Mouse (Mus musculus) myocyte (in vitro differentiated cells): ENCODE measurements around the gene Mettl7b. TPM values are rescaled to one million over a fixed set of nuclear protein-coding genes. Genes with fewer than 3 reads are reported as not detected.
"Not testable (repeated sequence)": the region's sequence is repeated elsewhere in the genome, so short reads cannot be mapped to it uniquely, and the experiment has no call there.

Source experiments
- H3K27me3 ChIP-seq: one replicate; pipeline ENCODE4 v1.6.1; 2011; ENCODE audit not compliant: control insufficient read depth, insufficient read depth, insufficient read length
- H3K36me3 ChIP-seq: one replicate; pipeline ENCODE4 v1.6.1; 2011; ENCODE audit not compliant: control insufficient read depth, insufficient read depth
- H3K4me2 ChIP-seq: one replicate; pipeline ENCODE4 v1.6.1; 2011; ENCODE audit warnings: low read depth, control low read depth
- H3K4me3 ChIP-seq: one replicate; pipeline ENCODE4 v1.5.1; 2011; ENCODE audit warnings: mild to moderate bottlenecking, control low read depth, moderate library complexity
- H3K79me2 ChIP-seq: one replicate; pipeline ENCODE4 v1.6.1; 2011; ENCODE audit not compliant: control insufficient read depth, insufficient read depth
- H3ac ChIP-seq: one replicate; pipeline ENCODE4 v1.6.1; 2011; ENCODE audit not compliant: control insufficient read depth, insufficient read length
- CEBPB ChIP-seq: IDR thresholded peaks from 2 replicates; pipeline ENCODE4 v1.6.1; 2011; ENCODE audit warnings: mild to moderate bottlenecking, moderate library complexity; ENCODE audit not compliant: poor library complexity, insufficient read depth, severe bottlenecking
- E2F4 ChIP-seq: IDR thresholded peaks from one replicate; pipeline ENCODE4 v1.6.1; 2011; ENCODE audit warnings: mild to moderate bottlenecking, control low read depth, moderate library complexity; ENCODE audit not compliant: insufficient read depth
- MAX ChIP-seq: IDR thresholded peaks from one replicate; pipeline ENCODE4 v1.6.1; 2011; ENCODE audit warnings: low read depth, mild to moderate bottlenecking, control low read depth
- MYOD1 ChIP-seq, 3 experiments: IDR thresholded peaks; one replicate each; pipeline ENCODE4 v1.6.1; 2011; ENCODE audit warnings: control low read depth in 2 of 3, low read depth in 2 of 3, mild to moderate bottlenecking in 2 of 3, moderate library complexity in 1 of 3; ENCODE audit not compliant: insufficient read length in 2 of 3, control insufficient read depth in 1 of 3
- MYOG ChIP-seq, 3 experiments: IDR thresholded peaks; one replicate each; pipeline ENCODE4 v1.6.1; 2011; ENCODE audit warnings: control low read depth in 2 of 3, low read depth in 2 of 3, mild to moderate bottlenecking in 2 of 3; ENCODE audit not compliant: insufficient read length in 2 of 3, control insufficient read depth in 1 of 3, insufficient read depth in 1 of 3
- POLR2A ChIP-seq: IDR thresholded peaks from one replicate; pipeline ENCODE4 v1.6.1; 2011; ENCODE audit warnings: low read depth, mild to moderate bottlenecking, control low read depth, moderate library complexity; ENCODE audit not compliant: insufficient read length
- POLR2AphosphoS2 ChIP-seq: IDR thresholded peaks from one replicate; pipeline ENCODE4 v1.6.1; 2011; ENCODE audit warnings: low read depth, control low read depth; ENCODE audit not compliant: insufficient read length
- REST ChIP-seq: IDR thresholded peaks from one replicate; pipeline ENCODE4 v1.6.1; 2011; ENCODE audit warnings: mild to moderate bottlenecking, control low read depth, moderate library complexity; ENCODE audit not compliant: insufficient read depth, insufficient read length
- SRF ChIP-seq: IDR thresholded peaks from one replicate; pipeline ENCODE4 v1.6.1; 2011; ENCODE audit warnings: low read depth; ENCODE audit not compliant: control insufficient read depth, insufficient read length
- TCF12 ChIP-seq: IDR thresholded peaks from one replicate; pipeline ENCODE4 v1.6.1; 2011; ENCODE audit warnings: mild to moderate bottlenecking, control low read depth; ENCODE audit not compliant: poor library complexity, insufficient read depth, severe bottlenecking
- TCF3 ChIP-seq: IDR thresholded peaks from one replicate; pipeline ENCODE4 v1.6.1; 2011; ENCODE audit warnings: low read depth, control low read depth; ENCODE audit not compliant: insufficient read length
- USF1 ChIP-seq: IDR thresholded peaks from one replicate; pipeline ENCODE4 v1.6.1; 2011; ENCODE audit warnings: low read depth, mild to moderate bottlenecking, control low read depth, moderate library complexity
- polyA plus RNA-seq: library from polyadenylated mRNA; unstranded; fragments of >200 nt; fragmentation: generic; extraction: Trizol; gene quantifications from one replicate; pipeline ENCODE4 v1.2.1, GENCODE M21; 2012; ENCODE audit warnings: missing spikeins

Gene Mettl7b
- polyA plus RNA-seq, 1 experiment, result 0.71 TPM

GRCm38 (mm10) chr10:128995796-128996195 is 35.0 kb upstream of the Mettl7b start:
- no peak overlapping the region for H3K4me3 ChIP-seq
- no peak overlapping the region for H3K4me2 ChIP-seq
- no peaks in the 10 kb centered on the region for H3K79me2 ChIP-seq
- H3K27me3 ChIP-seq, result no peaks in the 10 kb centered on the region
- no peak for TF ChIP-seq TCF12
- no peak for TF ChIP-seq REST
- no peak for TF ChIP-seq USF1
- TF ChIP-seq MYOG (IDR thresholded peaks at IDR 0.05; ENCODE audit: control insufficient read depth in 1 of 3, insufficient read depth in 1 of 3, insufficient read length in 2 of 3, low read depth in 2 of 3), result no peak
- no peak for TF ChIP-seq POLR2AphosphoS2
- TF ChIP-seq TCF3, result no peak
- TF ChIP-seq E2F4, result no peak
- TF ChIP-seq POLR2A, result no peak
- TF ChIP-seq MYOD1 (IDR thresholded peaks at IDR 0.05; ENCODE audit: control insufficient read depth in 1 of 3, insufficient read length in 2 of 3, low read depth in 2 of 3), result no peak
- H3ac ChIP-seq, result no peak overlapping the region
- H3K36me3 ChIP-seq, result no peaks in the 10 kb centered on the region

DNA sequence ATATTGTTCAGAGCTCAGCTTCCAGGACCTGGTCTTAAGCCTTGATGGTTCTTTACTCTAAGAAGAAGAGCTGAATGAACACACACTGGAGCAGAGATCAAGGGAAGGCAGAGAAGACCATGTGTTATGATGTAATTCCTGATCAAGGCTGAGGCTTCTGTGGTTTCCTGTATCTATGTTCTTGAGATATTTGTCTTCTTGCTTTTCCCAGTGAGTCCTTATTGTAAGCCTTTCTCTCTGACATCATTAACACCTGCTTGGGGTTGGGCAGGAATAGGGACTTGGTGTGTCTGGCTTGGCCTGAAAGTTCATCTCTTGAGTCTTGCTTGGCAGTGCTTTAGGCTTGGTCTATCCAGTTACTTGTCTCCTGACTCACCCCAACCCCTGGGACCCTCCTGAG is 30.2 kb upstream of the Mettl7b start:
- Histone ChIP-seq H3ac (no peak overlapping the region), H3K79me2 (no peaks in the 10 kb centered on the region), H3K27me3 (no peaks in the 10 kb centered on the region), H3K4me2 (peak overlapping the region; percentile 46), H3K4me3 (no peak overlapping the region), H3K36me3 (no peaks in the 10 kb centered on the region)
- TF ChIP-seq SRF (no peak), USF1 (no peak), TCF12 (no peak), E2F4 (no peak), MYOG (IDR thresholded peaks at IDR 0.05; ENCODE audit: control insufficient read depth in 1 of 3, insufficient read depth in 1 of 3, insufficient read length in 2 of 3, low read depth in 2 of 3) (peak in 1 of 3 experiments; percentile 11), MYOD1 (IDR thresholded peaks at IDR 0.05; ENCODE audit: control insufficient read depth in 1 of 3, insufficient read length in 2 of 3, low read depth in 2 of 3) (peak in 1 of 3 experiments; percentile 7), REST (no peak), POLR2A (no peak), POLR2AphosphoS2 (no peak), TCF3 (no peak), MAX (no peak), CEBPB (peak; percentile 28; the same call in 1 of the 2 replicates)

- H3K4me2 ChIP-seq, result peak overlapping the region; percentile 46
- not testable (repeated sequence) for H3ac ChIP-seq, H3K79me2 ChIP-seq, H3K36me3 ChIP-seq, H3K27me3 ChIP-seq, H3K4me3 ChIP-seq
These were observed 29.5 kb upstream of the Mettl7b start for GRCm38 (mm10) chr10:128990129-128990850.

DNA sequence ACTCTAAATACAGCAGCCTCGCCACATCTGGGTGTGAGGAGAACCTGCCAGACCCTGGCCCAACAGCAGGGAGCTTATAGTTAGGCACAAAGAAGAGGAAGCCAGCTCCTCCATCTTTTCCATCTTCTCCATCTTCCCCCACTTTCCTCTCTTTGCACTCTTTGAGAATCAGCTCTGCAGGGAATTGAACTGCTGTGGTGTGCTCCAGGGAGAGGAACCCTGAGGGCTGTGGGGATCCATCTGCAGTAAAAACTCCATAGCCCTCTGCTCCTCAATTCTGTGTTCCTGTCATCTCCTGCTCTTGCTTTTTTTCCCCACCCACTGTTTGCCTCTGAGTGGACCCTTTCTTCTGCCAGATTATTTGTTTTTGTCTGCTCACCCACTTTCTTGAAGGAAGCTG is 28.3 kb upstream of the Mettl7b start, which contains the start of gene Olfr9:
Gene Olfr9 (plus strand): TSS at position 301 of the 400 bp plus-strand sequence.
- not testable (repeated sequence) for H3K36me3 ChIP-seq, H3K27me3 ChIP-seq, H3K4me3 ChIP-seq, H3K4me2 ChIP-seq, H3ac ChIP-seq, H3K79me2 ChIP-seq

GRCm38 (mm10) chr10:128980644-128981365 is 20.0 kb upstream of the Mettl7b start:
- Histone ChIP-seq H3ac (no peak overlapping the region), H3K27me3 (no peaks in the 10 kb centered on the region), H3K4me2 (no peak overlapping the region), H3K4me3 (no peak overlapping the region), H3K79me2 (no peaks in the 10 kb centered on the region), H3K36me3 (no peaks in the 10 kb centered on the region)
- TF ChIP-seq REST (no peak), TCF12 (no peak), MYOG (IDR thresholded peaks at IDR 0.05; ENCODE audit: control insufficient read depth in 1 of 3, insufficient read depth in 1 of 3, insufficient read length in 2 of 3, low read depth in 2 of 3) (no peak), MAX (no peak), MYOD1 (IDR thresholded peaks at IDR 0.05; ENCODE audit: control insufficient read depth in 1 of 3, insufficient read length in 2 of 3, low read depth in 2 of 3) (no peak), CEBPB (no peak), POLR2AphosphoS2 (no peak), POLR2A (no peak), USF1 (no peak), SRF (no peak), TCF3 (no peak), E2F4 (no peak)
